8 mouse cellular contexts compared by ENCODE assay signal in genomic region chr17:56117251-56117710, GRCm38 (mm10). TPM values are rescaled to one million over a fixed set of nuclear protein-coding genes. Genes with fewer than 3 reads are reported as not detected.
A peak's percentile ranks its signal among the peaks of the same experiment; 100 is the strongest.
DNase-seq lines count a peak whose midpoint lies in the region; ATAC-seq lines count a peak whose summit lies in the region.

TSS of gene Plin5 (minus strand) at chr17:56117596.

- peak; percentile 85 for DNase-seq in ZHBTc4 (ENCODE audit: low read depth, low spot score)
- peak; percentile 91 to 94 for DNase-seq in adrenal gland, postnatal 36 days
- peak; percentile 59 for DNase-seq in heart, postnatal 25 days (ENCODE audit: low spot score)
- DNase-seq in kidney, postnatal 25 days, result peak; percentile 85 to 94
- peak; percentile 50 to 64 for DNase-seq in lung, postnatal 4 days
- DNase-seq in spleen, postnatal 14 days (ENCODE audit: low spot score in 2 of 2), result no peak

- ATAC-seq in forebrain, embryonic 16.5 days, result peak; percentile 44
- peak; percentile 76 for ATAC-seq in stomach, embryonic 16.5 days (ENCODE audit: insufficient read depth, low FRiP score)

- H3K4me1 ChIP-seq in forebrain, embryonic 16.5 days (replicated peaks; ENCODE audit: control insufficient read depth, insufficient read depth, low read length), result peaks cover 7% of the 10 kb centered on the region
- H3K4me1 ChIP-seq in stomach, embryonic 16.5 days (ENCODE audit: control insufficient read depth, insufficient read depth, low read length), result peaks cover 4% of the 10 kb centered on the region; the same call in 1 of the 2 replicates

- H3K27ac ChIP-seq in forebrain, embryonic 16.5 days (ENCODE audit: low read length), result no peak within 1 kb of the TSS
- no peak within 1 kb of the TSS for H3K27ac ChIP-seq in stomach, embryonic 16.5 days (ENCODE audit: low read length)

- WGBS in forebrain, embryonic 16.5 days, result under 1% methylated on average over 27 of the region's 27 CpGs
- WGBS in stomach, embryonic 16.5 days, result 1% methylated on average over 27 of the region's 27 CpGs

- 0 out of 2 replicates have a peak within 1 kb of the TSS, but pooled peaks have one; percentile 38 for H3K9ac ChIP-seq in forebrain, embryonic 16.5 days (replicated peaks; ENCODE audit: low read depth, low read length)
- no peak within 1 kb of the TSS; the same call in 1 of the 2 replicates for H3K9ac ChIP-seq in stomach, embryonic 16.5 days (ENCODE audit: low read length)

- peak within 1 kb of the TSS; percentile 51 for H3K4me2 ChIP-seq in forebrain, embryonic 16.5 days (ENCODE audit: low read length)
- H3K4me2 ChIP-seq in stomach, embryonic 16.5 days (ENCODE audit: low read depth, low read length), result peak within 1 kb of the TSS; percentile 55

- peak within 1 kb of the TSS; percentile 35 for H3K4me3 ChIP-seq in forebrain, embryonic 16.5 days (replicated peaks; ENCODE audit: low read length)
- peak within 1 kb of the TSS; percentile 33 for H3K4me3 ChIP-seq in stomach, embryonic 16.5 days (replicated peaks; ENCODE audit: low read length)

- intact Hi-C loops in heart, postnatal 25 days (cut with DNase I), result no loop called here

- H3K36me3 ChIP-seq in forebrain, embryonic 16.5 days (ENCODE audit: control insufficient read depth, insufficient read depth), result no peaks in the 10 kb centered on the region
- H3K36me3 ChIP-seq in stomach, embryonic 16.5 days (ENCODE audit: control insufficient read depth, insufficient read depth, low read length), result no peaks in the 10 kb centered on the region

- peaks cover 43% of the 10 kb centered on the region for H3K27me3 ChIP-seq in forebrain, embryonic 16.5 days (replicated peaks; ENCODE audit: control insufficient read depth, insufficient read depth, low read length)
- H3K27me3 ChIP-seq in stomach, embryonic 16.5 days (ENCODE audit: control insufficient read depth, insufficient read depth, low read length), result peaks cover 29% of the 10 kb centered on the region

- peaks cover 2% of the 10 kb centered on the region for H3K9me3 ChIP-seq in forebrain, embryonic 16.5 days (ENCODE audit: control insufficient read depth, low read length)
- peaks cover 2% of the 10 kb centered on the region for H3K9me3 ChIP-seq in stomach, embryonic 16.5 days (replicated peaks; ENCODE audit: control insufficient read depth, low read length)

RNA-seq across cellular contexts. Expression of gene Plin5, which starts in this region (rescaled TPM):
- total RNA-seq in adrenal gland, postnatal 36 days (2021), result 10 to 100 TPM; 36.7 to 62.1 TPM
- 0.67 and 1.4 TPM in 2 replicates for polyA plus RNA-seq in forebrain, embryonic 16.5 days (2015; fragmentation: Nextera tagmentation; extraction: Ambion mirVana)
- 100 to 1,000 TPM; 143 to 166 TPM for total RNA-seq in heart, postnatal 25 days (2021)
- polyA plus RNA-seq in stomach, embryonic 16.5 days (2015; fragmentation: Nextera tagmentation; extraction: Ambion mirVana), result 0.62 and 1.2 TPM in 2 replicates

Comparison
In these comparisons a context has a peak if more than half of its experiments do, and no peak if none do; other contexts are left out.
1. DNase-seq: peak in ZHBTc4 (single experiment), adrenal gland, postnatal 36 days (2 of 2), heart, postnatal 25 days (single experiment), kidney, postnatal 25 days (2 of 2) and lung, postnatal 4 days (2 of 2); none in spleen, postnatal 14 days (0 of 2).